Mouse (Mus musculus): ENCODE measurements around the gene Lpin1.

Gene Lpin1

GRCm38 (mm10) chr12:16526862-16527261, 83.9 kb downstream of the Lpin1 start:
- no peak for DNase-seq (ENCODE audit: low spot score)

GRCm38 (mm10) chr12:16526134-16526533, 84.6 kb downstream of the Lpin1 start:
- no peak for DNase-seq (ENCODE audit: low spot score)

- peak; percentile 39 for DNase-seq (ENCODE audit: low spot score)
Observed at GRCm38 (mm10) chr12:16515183-16515582, 95.6 kb downstream of the Lpin1 start.

- no peak for DNase-seq (ENCODE audit: low spot score)
Observed at GRCm38 (mm10) chr12:16512991-16513390, 97.8 kb downstream of the Lpin1 start.

- peak; percentile 47 for DNase-seq (ENCODE audit: low spot score)
Observed at GRCm38 (mm10) chr12:16509122-16509752, 101.5 kb downstream of the Lpin1 start.

GRCm38 (mm10) chr12:16506796-16507790, 103.7 kb downstream of the Lpin1 start:
- no peak for DNase-seq (ENCODE audit: low spot score)

GRCm38 (mm10) chr12:16504244-16504643, 106.5 kb downstream of the Lpin1 start:
- no peak for DNase-seq (ENCODE audit: low spot score)

GRCm38 (mm10) chr12:16497960-16498359, 112.8 kb downstream of the Lpin1 start:
- no peak for DNase-seq (ENCODE audit: low spot score)

- DNase-seq (ENCODE audit: low spot score), result no peak
Observed at GRCm38 (mm10) chr12:16492713-16493112, 118.1 kb downstream of the Lpin1 start.

GRCm38 (mm10) chr12:16488899-16489298, 121.9 kb downstream of the Lpin1 start:
- DNase-seq (ENCODE audit: low spot score), result no peak

GRCm38 (mm10) chr12:16487453-16487852, 123.3 kb downstream of the Lpin1 start:
- DNase-seq (ENCODE audit: low spot score), result no peak

All from left cerebral cortex, adult 11 months (tissue).